In the genomic region with DNA sequence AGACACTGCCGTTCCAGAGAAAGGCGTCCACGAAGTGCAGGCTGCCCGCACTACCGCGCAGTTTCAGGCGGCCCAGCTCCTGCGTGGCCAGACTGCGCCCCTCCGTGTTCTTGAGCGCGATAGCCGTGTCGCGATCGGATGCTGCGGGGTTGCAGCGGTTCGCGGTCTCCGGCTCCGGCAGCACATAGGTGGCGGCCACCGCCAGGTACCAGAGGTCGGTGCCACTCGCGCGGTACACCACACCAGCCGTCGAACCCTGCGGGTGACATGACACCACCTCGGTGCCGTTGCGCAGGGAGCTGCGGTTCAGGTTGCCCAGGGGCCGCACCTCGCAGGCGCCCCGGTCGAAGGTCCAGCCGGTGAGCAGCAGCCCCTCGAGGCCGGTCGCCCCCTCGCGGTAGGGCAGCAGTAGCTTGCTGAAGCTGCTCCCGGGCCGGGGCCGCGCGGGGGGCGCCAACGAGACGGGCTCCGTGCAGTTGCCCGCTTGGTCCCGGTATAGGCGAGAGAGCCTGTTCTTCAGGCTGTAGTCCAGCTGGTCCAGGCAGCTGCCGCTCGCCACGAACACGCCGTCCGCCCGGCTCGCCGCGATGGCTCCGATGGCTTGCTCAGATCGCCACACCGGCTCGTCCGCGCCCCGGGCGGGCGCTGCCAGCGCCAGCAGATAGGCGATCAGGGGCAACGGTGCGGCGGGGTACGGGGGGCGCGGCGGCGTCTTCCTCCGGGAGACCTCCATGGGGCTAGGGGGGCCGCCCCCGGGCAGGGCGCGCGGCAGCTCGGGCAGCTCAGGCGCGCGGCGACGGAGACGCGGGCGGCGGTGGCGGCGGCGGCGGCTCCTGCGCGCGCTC, we compare ENCODE assay signal across 8 mouse cellular contexts. TPM values are rescaled to one million over a fixed set of nuclear protein-coding genes. Genes with fewer than 3 reads are reported as not detected.
DNase-seq lines count a peak whose midpoint lies in the region; ATAC-seq and TF ChIP-seq lines count a peak whose summit lies in the region.

No protein-coding gene starts in this region.

- no peaks in the 10 kb centered on the region for H3K9me3 ChIP-seq in ES-E14 (ENCODE audit: control insufficient read depth, insufficient read depth, low read depth, low read length)
- no peaks in the 10 kb centered on the region for H3K9me3 ChIP-seq in forebrain, embryonic 16.5 days (ENCODE audit: control insufficient read depth, low read length)
- no peaks in the 10 kb centered on the region for H3K9me3 ChIP-seq in hindbrain, embryonic 10.5 days
- H3K9me3 ChIP-seq in megakaryocyte, embryonic 14.5 days: no peaks in the 10 kb centered on the region

- ATAC-seq in forebrain, embryonic 16.5 days: peak; percentile 34

- no peak overlapping the region for H3K27ac ChIP-seq in ES-E14 (ENCODE audit: insufficient read depth, low read depth, low read length, poor library complexity, severe bottlenecking)
- H3K27ac ChIP-seq in brown adipose tissue, adult 24 weeks (replicated peaks; ENCODE audit: low read depth, low read length): no peak overlapping the region
- H3K27ac ChIP-seq in forebrain, embryonic 16.5 days (ENCODE audit: low read length): peak overlapping the region; percentile 95
- peak overlapping the region; percentile 94 for H3K27ac ChIP-seq in hindbrain, embryonic 10.5 days

- no peaks in the 10 kb centered on the region for H3K27me3 ChIP-seq in forebrain, embryonic 16.5 days (replicated peaks; ENCODE audit: control insufficient read depth, insufficient read depth, low read length)
- peaks cover 76% of the 10 kb centered on the region for H3K27me3 ChIP-seq in hindbrain, embryonic 10.5 days (ENCODE audit: insufficient read depth, poor library complexity, severe bottlenecking)
- H3K27me3 ChIP-seq in megakaryocyte, embryonic 14.5 days (replicated peaks): no peaks in the 10 kb centered on the region

- no peaks in the 10 kb centered on the region for H3K36me3 ChIP-seq in ES-E14 (ENCODE audit: control insufficient read depth, insufficient read depth, low read length, poor library complexity, severe bottlenecking)
- no peaks in the 10 kb centered on the region for H3K36me3 ChIP-seq in forebrain, embryonic 16.5 days (ENCODE audit: control insufficient read depth, insufficient read depth)
- H3K36me3 ChIP-seq in hindbrain, embryonic 10.5 days: no peaks in the 10 kb centered on the region
- H3K36me3 ChIP-seq in megakaryocyte, embryonic 14.5 days (replicated peaks; ENCODE audit: low read length): peaks cover 14% of the 10 kb centered on the region

- in situ Hi-C loops in ES-E14 (cut with MboI; ENCODE audit: low sequenced_read_pairs in 2 of 2, unreplicated experiment in 2 of 2): no loop called here

- peak overlapping the region; percentile 77 for H3K4me2 ChIP-seq in forebrain, embryonic 16.5 days (ENCODE audit: low read length)

- peak overlapping the region; percentile 77 to 85 for H3K4me3 ChIP-seq in ES-E14 (ENCODE audit: insufficient read depth in 1 of 2, low read depth in 1 of 2, low read length in 2 of 2, poor library complexity in 1 of 2, severe bottlenecking in 1 of 2)
- peak overlapping the region; percentile 60 for H3K4me3 ChIP-seq in brown adipose tissue, adult 24 weeks (ENCODE audit: insufficient read depth, low read depth, low read length)
- H3K4me3 ChIP-seq in forebrain, embryonic 16.5 days (replicated peaks; ENCODE audit: low read length): peak overlapping the region; percentile 86
- H3K4me3 ChIP-seq in hindbrain, embryonic 10.5 days: peak overlapping the region; percentile 84
- peak overlapping the region; percentile 100 for H3K4me3 ChIP-seq in megakaryocyte, embryonic 14.5 days (replicated peaks)

- intact Hi-C loops in left cerebral cortex, postnatal 10 days (cut with DNase I): loop anchor here (2.0 to 10.0 kb wide), 6 partner anchors 37 to 539 kb away; a partner anchor contains a TSS

- peak overlapping the region; percentile 69 for H3K9ac ChIP-seq in ES-E14 (ENCODE audit: insufficient read depth, low read depth, low read length, poor library complexity, severe bottlenecking)
- peak overlapping the region; percentile 97 for H3K9ac ChIP-seq in forebrain, embryonic 16.5 days (replicated peaks; ENCODE audit: low read depth, low read length)

- H3K4me1 ChIP-seq in ES-E14 (ENCODE audit: control insufficient read depth in 2 of 2, insufficient read depth in 2 of 2, low read length in 2 of 2, poor library complexity in 1 of 2): peaks cover 0 to 15% of the 10 kb centered on the region in 2 experiments; a peak in 1 of 4 replicates
- H3K4me1 ChIP-seq in brown adipose tissue, adult 24 weeks (ENCODE audit: control insufficient read depth, insufficient read depth, insufficient read length, low read length): peaks cover 3% of the 10 kb centered on the region; the same call in 1 of the 2 replicates
- H3K4me1 ChIP-seq in forebrain, embryonic 16.5 days (replicated peaks; ENCODE audit: control insufficient read depth, insufficient read depth, low read length): peaks cover 46% of the 10 kb centered on the region
- H3K4me1 ChIP-seq in hindbrain, embryonic 10.5 days (replicated peaks): peaks cover 60% of the 10 kb centered on the region
- H3K4me1 ChIP-seq in megakaryocyte, embryonic 14.5 days: peaks cover 74% of the 10 kb centered on the region

- under 1% methylated on average over 80 of the region's 110 CpGs for WGBS in forebrain, embryonic 16.5 days
- WGBS in hindbrain, embryonic 10.5 days: under 1% methylated on average over 108 of the region's 110 CpGs

- no peak for DNase-seq in ES-E14 (ENCODE audit: low read depth, low spot score)
- DNase-seq in hindbrain, embryonic 10.5 days (ENCODE audit: low spot score): peak; percentile 76
- DNase-seq in left cerebral cortex, postnatal 10 days (ENCODE audit: extremely low spot score in 1 of 2, low spot score in 2 of 2): peak; percentile 43 to 86
- DNase-seq in right cerebral cortex, postnatal 10 days (ENCODE audit: low spot score in 2 of 2): peak; percentile 75 to 78
- DNase-seq in yolk sac, embryonic 10.5 days (ENCODE audit: low spot score): peak; percentile 43

TF ChIP-seq in ES-E14, 5 proteins besides CTCF, POLR2A, EP300 and RAD21:
- TF ChIP-seq HCFC1 (IDR thresholded peaks at IDR 0.05; ENCODE audit: borderline replicate concordance, insufficient read depth, low read length) (no peak), ZC3H11A (IDR thresholded peaks at IDR 0.05; ENCODE audit: borderline replicate concordance, low read depth, low read length) (no peak), MAFK (IDR thresholded peaks at IDR 0.05; ENCODE audit: insufficient read depth, low read depth, low read length) (no peak), CHD2 (IDR thresholded peaks at IDR 0.05; ENCODE audit: low read depth, low read length) (no peak), ZNF384 (IDR thresholded peaks at IDR 0.05; ENCODE audit: low read depth, low read length) (no peak)

RNA-seq across cellular contexts. Expression of a gene that starts 0.6 kb away (rescaled TPM):
- total RNA-seq in ES-E14 (2012; rRNA removed): 1.1 and 1.6 TPM in 2 replicates
- polyA plus RNA-seq in brown adipose tissue, adult 24 weeks (2012; ENCODE audit: insufficient read depth, insufficient read length, missing spikeins): 0.50 and 1.1 TPM in 2 replicates
- polyA plus RNA-seq in forebrain, embryonic 16.5 days (2015; fragmentation: Nextera tagmentation; extraction: Ambion mirVana): 9.5 and 11.1 TPM in 2 replicates
- polyA plus RNA-seq in hindbrain, embryonic 10.5 days (2016; fragmentation: Nextera tagmentation; extraction: Ambion mirVana): 1.5 TPM in 2 replicates
- total RNA-seq in left cerebral cortex, postnatal 10 days (2021): 10 to 100 TPM; 45.4 to 46.8 TPM
- polyA plus RNA-seq in megakaryocyte, embryonic 14.5 days (2012; ENCODE audit: insufficient read depth, low replicate concordance): 3.7 and 6.1 TPM in 2 replicates

Comparison
In these comparisons a context has a peak if more than half of its experiments do, and no peak if none do; other contexts are left out.
1. H3K27ac ChIP-seq: peak in forebrain, embryonic 16.5 days (single experiment) and hindbrain, embryonic 10.5 days (single experiment); none in ES-E14 (single experiment) and brown adipose tissue, adult 24 weeks (single experiment).
2. Peak in every context shown above with its lines, with median percentiles within 50 percentile points of each other: H3K4me3 ChIP-seq.